Mouse (Mus musculus): ENCODE measurements at regions not wholly inside any gene's neighbourhood (a gene's known extent, or its start where the extent isn't known, plus 50 kb on each side); places are given as distances from the start of the nearest gene placed in this dataset.
A peak's percentile ranks its signal among the peaks of the same experiment; 100 is the strongest.

DNA sequence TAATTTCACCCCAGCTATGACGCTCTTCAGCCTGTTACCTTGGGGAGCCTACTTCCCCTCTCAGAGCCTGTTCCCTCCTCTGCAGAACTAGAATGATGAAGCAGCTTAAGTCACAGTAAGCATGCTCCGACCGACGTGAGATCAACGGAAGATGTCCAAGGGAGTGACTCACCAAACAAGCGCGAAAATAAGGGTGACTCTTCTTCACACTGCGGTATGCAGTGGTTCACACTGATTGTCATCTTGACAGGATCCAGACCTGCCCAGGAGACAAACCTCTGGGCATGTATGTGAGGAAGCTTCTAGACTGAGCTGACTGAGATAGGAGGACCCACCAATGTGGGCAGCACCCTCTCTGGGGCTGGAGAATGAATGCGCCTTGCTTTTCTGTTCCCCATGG, 116.3 kb upstream of the Tpm1 start:
- DNase-seq = no peak

DNA sequence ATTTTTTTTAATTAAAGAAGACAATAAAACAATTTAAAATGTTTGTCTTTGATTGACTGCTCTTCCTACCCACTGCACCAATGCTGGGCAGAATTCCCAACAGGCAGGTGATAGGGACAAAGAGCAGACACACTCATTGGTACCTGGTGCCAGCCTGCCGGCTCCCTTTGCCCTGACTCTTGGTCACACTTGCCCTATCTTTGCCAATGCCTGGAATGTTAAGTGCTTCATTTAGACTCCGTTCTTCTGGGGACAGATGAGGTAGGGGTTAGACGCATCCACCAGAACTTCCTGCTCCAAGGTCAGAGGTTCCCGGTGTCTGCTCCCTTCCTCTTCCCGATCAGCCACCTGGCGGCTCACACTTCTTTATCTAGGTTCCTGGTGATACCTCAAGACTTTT, 114.5 kb upstream of the Tpm1 start:
- DNase-seq = no peak

DNA sequence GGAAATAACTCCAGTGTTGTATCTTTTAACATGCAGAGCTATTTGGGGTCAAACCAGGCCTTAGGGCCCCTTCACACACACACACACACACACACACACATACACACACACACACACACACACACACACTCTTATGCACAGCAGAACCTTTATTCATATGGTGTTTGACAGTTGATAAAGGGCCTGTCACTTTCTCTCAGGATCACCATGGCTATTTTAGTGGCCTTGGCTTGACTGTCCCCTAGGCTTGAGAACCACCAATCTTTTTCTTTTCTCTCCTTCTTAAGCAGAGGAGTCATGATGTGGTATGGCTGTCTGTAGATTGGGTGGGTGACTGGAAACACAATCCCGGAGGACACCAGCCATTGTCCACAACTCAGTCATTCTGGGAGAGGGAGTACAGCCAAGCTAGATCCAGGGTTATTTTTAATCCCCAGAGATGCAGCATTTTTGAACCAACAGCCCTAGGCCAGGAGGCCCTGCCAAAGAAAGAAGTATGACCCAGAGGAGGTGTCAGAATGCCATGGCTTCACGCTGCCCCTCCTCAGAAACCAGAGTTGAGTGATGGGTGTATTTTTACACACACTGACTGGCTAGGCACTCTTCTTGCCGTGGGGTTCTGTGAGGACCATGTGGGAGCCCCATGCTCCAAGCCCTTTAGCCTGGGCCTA, 111.7 kb upstream of the Tpm1 start:
- DNase-seq = no peak

DNA sequence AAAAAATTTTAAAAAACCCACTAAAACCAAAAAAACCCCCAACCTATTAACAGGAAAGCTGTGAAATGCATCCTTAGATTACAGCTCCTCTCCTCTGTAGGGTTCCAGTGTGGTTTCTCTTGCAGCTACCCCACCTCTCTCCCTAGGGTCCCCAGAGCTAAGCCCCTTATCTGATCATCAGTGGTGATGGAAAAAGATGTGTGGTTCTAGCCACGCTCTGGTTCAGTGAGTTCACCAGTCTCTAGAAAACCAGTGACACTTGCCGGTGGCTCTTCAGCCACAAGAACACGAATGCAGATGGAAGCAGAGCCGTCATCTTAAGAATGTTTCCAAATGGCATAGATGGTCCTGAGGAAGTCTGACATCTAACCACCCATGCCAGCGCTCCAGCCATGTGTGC, 111.1 kb upstream of the Tpm1 start:
- DNase-seq = no peak

DNA sequence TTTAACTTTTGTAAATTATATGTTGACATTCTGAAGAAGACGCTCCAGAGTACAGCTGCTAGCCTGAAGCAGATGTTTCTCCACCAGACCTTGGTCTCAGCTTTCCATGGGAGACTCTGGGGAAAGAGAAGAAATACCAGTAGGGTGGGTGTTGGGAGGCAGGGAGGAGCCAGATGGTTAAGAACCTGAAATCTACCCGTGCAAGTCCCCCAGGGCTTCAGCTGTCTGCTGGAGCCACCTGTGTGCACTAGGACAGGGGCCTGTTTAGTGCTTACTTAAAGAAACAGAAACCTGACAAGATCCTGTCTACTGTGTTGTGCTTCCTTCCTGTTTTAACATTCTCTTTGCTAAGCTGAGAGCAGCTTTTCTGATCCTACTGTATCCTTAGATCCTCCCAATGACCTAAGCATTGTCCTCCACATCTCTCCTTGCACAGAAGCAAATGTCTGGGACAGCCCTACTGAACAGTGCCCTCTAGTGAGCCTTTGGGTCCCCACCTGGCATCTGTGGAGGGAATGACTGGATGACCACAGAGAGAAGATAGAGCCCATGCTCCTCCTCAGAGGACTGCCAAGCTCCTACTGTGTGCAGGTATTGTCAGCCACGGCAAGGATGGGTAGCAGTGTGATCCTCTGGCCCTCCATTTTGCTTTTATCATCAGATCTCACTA, 107.5 kb upstream of the Tpm1 start:
- DNase-seq = peak; percentile 31 to 53

DNA sequence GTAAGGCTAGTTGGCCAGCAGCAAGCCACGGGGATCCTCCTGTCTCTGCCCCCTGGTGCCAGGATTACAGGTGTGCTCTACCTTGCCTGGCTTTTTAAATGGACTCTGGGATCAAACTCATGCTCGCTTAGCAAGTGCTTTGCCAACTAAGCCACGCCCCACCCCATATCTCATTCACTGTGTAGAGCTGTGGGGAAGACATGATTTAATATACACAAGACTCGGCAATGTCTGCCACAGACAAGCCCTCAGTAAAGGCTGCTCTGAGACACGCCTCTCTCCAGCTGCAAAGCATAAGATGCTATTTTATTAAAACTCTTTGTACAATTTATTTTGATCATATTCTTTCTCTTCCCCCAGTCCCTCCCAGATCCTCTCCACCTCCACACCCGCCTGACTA, 104.9 kb upstream of the Tpm1 start:
- DNase-seq = no peak

DNA sequence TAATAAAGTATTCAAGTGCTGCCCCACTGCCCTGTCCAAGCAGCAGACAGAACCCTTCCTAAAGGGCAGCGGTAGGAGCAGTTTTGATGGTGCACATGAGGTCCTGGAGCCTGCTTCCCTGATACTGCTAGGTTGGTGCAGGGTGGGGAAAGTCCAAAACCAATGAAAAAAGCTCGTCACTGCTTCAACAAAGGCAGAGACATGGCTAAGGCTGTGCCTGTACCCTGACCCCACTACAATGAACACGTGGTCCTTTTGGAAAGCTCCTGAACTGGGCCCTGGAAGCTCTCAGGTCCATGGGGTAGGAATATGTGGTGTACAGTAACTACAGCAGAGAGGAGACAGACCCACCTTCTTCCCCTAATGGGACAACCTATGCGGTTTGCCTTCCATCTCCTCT, 104.1 kb upstream of the Tpm1 start:
- DNase-seq = no peak

DNA sequence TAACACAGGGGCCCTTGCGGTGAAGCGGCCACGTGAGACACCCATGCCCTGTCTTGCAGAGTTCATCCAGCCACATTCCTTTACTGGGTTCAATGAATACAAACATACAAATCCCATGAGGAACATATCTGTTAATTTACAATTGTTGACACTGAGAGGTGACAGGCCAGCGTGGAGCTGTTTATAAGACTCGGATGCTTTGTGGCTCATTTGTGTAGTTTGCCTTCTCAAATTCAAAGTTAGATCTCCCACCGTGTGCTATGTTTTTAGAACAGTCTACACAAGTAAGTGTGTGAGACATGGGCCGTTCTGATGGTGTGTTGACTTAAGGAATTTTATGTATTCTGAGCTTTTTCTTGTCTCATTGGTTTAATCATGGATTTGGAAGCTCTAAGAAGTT, 98.5 kb upstream of the Tpm1 start:
- DNase-seq = no peak

DNA sequence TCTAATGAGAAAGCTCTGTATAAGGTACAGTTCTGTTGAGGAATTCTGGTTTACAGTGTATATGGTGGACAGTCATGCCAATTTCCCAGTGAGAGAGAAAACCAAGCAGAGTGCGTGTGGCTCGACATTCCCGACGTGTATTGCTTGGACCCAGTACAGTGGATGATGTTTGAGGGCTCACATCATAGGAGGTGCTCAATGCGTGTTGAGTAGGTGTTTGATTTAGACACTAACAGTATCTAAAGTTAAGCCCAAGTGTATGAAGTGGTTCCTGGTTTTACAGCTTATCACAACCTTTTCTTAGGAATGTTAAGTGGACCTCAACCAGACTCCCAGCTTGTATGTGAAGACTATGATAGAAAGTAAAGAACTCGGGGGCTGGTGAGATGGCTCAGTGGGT, 96.2 kb upstream of the Tpm1 start:
- no peak for DNase-seq

DNA sequence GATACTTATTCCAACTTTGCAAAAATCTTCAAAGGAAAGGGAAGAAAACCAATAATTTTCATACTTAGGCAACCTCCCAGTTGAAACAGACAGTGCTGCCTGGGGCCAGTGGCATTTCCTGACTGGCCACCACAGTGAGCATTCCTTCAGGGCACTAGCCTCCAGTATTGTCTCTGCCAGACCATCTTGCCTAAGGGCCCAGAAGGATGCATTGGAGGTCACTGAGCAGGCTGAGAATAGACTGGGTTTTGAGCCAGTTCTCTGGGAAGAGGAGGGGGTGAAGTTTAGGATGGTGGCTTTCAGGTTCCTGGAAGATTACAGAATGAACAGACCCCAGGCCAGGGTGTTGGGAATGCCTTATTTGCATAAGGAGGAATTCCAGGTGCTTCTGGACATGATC, 95.3 kb upstream of the Tpm1 start:
- DNase-seq = no peak

DNA sequence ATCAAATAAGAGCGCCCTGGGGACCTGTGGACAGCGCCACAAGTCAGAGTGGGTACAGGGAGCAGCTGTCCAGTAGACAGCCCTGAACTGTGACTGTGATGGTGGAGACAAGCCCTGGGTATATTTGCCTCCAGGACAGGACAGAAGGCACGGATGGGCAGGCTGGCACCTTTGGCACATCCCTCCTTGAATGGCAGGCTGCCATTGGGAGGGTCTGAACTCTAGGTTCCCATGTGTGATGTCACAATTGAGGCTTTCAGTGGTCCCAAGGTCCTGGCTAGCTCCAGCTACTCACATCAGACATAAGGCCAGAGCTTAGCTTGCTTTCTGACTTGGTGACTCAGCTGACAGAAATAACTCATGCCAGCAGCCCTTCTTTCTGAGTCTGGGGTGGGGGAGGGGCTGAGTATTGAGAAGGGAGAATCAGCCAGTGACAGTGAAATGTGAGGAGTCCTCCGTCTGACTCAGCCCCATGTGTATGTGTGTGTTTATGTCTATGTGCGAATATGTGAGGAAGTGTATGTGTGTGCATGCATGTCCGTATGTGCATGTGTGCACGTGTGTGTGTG, 91.2 kb upstream of the Tpm1 start:
- no peak for DNase-seq

DNA sequence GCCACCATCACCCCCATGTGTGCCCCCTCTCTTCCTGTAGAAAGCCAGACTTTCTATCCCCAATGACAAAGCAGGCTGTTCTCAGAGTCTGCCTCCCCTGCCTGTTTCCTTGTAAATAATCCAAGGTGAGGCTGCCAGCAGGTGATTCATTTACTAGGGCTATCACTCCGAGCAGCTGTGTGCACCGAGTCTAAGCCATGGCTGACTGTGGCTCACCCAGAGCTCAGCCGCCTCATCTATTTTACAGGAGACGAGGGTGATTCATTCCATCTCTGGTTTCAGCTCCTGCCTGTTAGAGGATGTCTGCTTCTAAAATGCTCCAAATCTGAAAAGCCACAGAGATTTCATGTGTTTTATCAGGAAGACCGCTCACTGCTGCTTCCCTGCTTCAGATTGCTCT, 88.5 kb upstream of the Tpm1 start:
- DNase-seq = no peak

DNA sequence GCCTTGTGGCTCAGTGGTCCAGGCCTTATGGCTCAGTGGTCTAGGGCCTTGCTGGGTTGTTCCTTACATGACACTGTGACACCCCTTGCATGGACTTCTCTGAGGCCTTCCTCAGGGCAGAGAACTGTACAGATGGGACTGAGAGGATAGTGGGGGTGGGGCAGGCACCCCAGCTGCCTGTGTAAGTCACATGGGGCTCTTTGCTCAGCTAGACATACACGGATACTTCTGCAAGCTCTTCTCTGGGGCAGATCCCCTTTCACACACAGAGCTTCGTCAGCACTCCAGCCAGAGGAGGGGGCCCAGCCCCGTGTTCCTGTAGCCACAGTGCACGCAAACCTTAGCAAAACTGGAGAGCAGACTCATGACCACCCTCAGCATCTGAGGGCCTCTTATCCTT, 87.9 kb upstream of the Tpm1 start:
- DNase-seq = no peak

DNA sequence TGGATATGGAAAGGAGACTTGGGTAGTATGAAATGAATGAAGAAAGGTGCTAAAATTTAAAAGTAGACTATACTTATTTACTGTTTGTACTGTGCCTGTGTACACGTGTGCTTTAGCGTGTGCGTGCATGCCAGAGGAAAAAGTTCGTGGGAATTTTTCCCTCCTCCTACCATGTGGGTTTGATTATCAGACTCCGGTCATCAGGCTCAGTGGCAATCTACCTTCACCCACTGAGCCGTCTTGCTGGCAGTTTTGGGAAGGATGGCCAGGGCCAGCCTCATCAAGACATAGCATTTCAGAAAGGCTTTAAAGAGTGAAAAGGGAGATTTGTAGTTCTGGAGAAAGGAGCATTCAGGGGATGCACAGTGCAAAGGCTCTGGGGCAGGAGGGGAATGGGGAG, 87.0 kb upstream of the Tpm1 start:
- no peak for DNase-seq

DNA sequence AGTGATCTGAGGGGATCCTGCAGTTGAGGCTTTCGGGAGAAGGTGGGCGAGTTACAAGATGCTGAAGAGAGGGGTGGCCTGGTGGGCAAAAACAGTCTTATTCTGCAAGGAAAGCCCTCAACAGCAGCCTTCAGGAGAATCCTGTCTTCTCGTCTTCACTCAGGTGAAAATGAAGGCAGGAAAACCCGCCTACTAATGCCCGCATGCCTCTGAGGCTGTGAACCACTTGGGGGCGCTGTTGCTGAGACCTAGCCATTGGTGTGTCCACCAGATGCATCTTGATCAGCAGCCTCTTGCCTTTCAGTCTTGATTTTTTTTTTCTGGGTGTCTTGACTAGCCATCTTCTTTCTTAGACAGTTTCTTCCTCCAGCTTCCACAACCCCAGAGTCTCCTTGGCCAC, 85.2 kb upstream of the Tpm1 start:
- no peak for DNase-seq

DNA sequence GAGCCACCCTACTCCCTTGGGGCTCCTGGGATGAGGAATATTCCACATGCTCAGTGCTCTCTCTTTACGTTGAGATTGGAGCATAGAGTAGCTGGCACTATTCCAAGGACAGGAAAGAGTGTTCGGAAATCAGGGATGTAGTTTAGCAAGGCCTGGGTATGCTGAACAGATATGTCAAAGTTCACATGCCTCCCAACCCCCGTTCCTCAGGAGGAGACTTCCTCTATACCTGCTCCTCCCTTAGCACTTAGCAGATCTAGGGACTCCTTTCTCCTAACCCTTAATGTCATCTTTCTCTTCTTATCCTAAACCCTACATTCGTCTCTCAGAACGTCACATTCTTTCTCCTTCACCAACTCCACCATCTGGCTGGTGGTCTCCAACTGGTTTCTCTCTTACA, 83.2 kb upstream of the Tpm1 start:
- no peak for DNase-seq

DNA sequence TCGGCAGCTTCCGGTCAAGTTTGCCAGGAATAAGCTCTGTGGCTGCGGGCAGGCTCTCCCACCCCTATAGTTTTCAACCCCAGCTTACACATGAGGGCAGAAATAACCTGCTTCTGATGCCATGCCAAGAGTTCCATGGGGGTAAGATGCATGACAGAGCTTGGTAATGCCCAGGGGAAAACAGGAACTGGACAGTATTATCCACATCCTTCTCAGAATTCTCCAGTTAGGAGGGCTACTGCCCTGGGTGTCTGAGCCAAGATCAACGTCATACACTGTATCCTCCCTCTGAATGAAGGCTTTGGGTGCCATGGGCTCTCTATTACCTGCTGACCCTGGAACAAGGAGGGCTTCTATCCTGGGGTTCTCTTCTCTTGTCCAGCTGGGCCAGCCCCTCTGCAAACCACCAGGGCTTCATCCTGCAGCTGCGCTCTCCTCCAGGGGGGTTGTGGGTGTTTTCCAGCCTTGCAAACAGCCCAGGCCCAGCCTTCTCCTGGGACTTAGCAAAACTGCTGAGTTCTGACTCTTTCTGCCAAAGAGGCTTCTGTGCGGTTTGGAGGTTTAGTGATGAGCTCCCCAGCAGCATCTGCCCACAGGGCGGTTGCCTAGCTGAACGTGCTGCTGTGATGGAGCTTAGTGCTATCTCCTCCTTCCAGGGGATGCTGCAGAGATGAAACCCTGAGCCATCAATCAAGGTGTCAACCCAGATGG, 81.7 kb upstream of the Tpm1 start:
- DNase-seq = no peak

DNA sequence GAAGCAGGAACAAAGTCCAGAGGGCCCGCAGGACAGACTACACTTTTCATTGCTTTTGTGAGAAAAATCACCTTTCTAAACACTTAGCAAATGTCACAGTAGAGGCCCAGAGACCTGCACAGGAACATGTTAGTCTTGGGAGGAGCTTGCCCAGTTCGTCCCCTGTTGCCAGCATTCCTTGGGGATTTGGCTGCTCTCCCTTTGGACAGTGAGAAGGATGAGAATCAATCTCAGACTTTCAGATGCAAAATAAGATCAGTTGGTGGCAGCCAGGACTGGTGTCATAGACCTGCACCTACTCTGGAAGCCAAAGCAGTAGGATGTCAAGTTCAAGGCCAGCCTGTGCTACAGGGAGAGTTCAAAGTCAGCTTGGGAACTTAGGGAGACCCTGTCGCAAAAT, 80.7 kb upstream of the Tpm1 start:
- no peak for DNase-seq

DNA sequence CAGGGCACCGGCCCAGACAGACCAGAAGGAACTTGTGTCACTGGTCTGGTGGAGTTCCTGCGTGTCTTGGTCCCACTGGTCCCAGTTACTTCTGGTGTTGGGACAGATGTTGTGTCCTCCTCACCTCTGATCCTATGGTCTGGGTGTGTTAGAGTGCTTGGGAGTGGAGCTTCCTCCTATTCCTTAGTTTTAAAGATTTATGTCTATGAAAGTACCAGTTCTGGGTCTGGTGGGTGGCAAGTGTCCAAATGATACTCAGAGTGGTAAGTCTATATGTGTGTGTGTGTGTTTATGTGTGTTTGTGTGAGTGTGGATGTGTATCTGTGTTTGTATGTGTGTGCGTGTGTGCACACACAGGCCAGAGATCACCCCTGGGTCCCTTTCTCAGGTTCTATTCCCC, 79.9 kb upstream of the Tpm1 start:
- no peak for DNase-seq

DNA sequence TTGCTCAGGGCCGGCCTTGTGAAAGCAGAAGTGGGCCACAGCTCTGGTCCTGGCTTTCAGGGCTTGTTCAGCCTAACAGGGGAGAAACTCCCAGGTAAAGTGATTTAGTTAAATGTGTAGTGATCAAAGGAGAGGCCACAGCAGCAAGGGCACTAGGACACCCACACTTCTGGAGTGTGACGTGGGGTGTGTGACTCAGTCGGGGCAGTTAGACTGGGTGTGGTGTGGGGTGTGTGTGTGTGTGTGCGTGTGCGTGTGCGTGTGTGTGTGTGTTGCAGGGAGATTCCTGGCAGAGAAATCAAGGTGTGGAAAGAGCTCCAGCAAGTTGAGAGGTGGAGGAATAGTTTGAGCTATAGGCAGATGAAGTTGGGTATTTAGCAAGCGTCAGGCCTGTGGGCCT, 72.5 kb upstream of the Tpm1 start:
- DNase-seq = no peak

DNA sequence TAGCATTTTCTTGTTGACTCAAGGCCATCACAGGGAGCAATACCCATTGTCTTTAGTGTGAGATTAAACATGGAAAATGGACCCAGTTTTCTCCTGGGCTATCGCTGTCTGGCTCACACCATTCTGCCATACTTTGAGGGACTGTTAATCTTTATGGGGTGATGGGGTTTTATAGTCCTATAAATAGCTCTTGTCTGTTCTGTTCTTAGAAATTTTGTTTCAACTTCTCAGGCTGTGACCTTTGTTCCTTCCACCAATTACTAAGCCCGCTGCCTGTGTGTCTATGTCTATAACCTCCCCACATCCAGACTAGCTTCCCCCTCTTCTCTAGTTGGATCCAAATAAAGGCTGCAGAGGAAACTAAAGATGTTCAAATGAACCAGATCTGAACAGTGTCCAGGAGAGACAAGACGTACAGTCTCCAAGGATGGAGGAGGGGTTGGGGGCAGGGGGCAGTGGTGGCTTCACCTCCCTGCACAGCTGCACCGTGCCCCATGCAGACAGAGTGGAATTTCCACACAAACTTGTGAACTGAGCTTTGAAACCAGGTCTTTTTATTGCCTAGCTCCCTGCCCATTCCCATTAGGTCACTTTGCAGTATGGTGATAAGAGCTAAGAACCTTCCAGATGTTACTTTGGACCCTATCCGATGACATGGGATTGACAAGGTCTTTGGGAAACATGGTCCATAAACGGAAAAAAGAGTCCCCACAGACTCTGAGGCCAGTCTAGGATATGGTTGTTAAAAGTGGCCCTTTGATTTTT, 69.9 kb upstream of the Tpm1 start:
- DNase-seq = no peak

DNA sequence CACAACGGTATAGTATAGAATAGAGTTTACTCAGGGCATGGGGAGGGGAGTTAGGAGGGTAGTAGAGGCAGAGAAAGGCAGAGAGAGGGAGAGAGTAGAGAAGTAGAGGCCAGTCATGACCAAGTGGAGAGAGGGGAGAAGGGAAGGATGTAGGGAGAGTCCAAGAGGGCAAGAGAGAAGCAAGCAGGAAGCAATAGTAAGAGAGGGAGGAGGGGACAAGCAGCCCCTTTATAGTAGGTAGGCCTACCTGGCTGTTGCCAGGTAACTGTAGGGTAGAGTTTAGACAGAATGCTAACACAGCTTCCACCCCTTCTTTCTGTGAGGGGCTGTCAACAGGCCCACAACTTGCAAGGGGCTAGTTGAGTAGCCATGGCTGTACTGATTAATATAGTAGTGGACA, 69.2 kb upstream of the Tpm1 start:
- no peak for DNase-seq

DNA sequence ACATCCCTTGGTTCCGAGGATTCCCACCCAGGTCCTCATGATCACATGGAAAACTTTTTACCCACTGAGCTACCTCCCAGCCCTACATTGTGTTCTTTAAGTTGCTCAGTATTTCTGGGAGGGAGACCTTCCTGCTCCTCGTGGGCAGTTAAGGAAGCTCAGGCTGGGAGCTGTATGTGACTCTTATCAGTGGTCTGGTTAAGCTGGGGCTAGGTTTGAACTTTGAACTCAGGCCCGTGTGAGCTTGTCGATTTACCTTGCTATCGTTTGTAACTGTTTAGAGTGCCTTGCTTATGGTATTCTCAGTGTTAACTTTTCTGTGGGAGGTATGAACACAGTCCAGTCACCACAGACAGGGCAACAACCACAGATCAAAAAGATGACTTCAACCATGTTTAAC, 68.4 kb upstream of the Tpm1 start:
- DNase-seq = no peak

DNA sequence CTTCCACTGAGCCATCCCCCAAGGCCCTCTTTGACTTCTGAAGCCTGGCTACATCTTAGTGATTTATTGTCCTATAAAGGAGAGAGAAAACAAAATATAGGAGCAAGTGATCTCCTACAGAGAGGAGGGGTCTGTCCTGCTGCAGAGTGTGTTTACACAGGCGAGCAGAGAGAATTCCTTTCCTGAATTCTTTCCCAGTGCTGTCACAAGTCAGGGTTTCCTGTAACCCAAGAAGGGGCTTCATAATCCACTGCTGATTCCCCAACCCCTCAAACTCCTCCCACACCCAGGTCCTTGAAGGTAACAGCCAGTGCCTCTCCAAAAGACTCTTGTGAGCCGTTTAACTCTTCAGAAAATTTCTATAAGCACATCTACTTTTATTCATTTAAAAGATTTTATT, 66.8 kb upstream of the Tpm1 start:
- DNase-seq = no peak
